Mouse (Mus musculus) hindbrain, embryonic 12.5 days (tissue): Measurements from ENCODE around the gene Sag. TPM values are rescaled to one million over a fixed set of nuclear protein-coding genes. Genes with fewer than 3 reads are reported as not detected.

ENCODE experiments used
- ATAC-seq: fragments of 200-750 bp; cut with Nextera tagmentation; 2 replicates; pipeline ENCODE4 v1.8.0; 2017; ENCODE audit warnings: moderate TSS enrichment; ENCODE audit not compliant: low FRiP score
- H3K27ac ChIP-seq: fragments of 300-500 bp; sonication (generic); 2 replicates; pipeline ENCODE4 v1.5.1; 2016; ENCODE audit warnings: mild to moderate bottlenecking
- H3K27me3 ChIP-seq: fragments of 300-500 bp; sonication (generic); 2 replicates; pipeline ENCODE4 v1.6.1; 2016; ENCODE audit warnings: mild to moderate bottlenecking
- H3K36me3 ChIP-seq: fragments of 300-500 bp; sonication (generic); 2 replicates; pipeline ENCODE4 v1.6.1; 2016; ENCODE audit warnings: mild to moderate bottlenecking
- H3K4me1 ChIP-seq: fragments of 300-500 bp; sonication (generic); 2 replicates; pipeline ENCODE4 v1.6.1; 2016
- H3K4me2 ChIP-seq: fragments of 300-500 bp; sonication (generic); replicated peaks from 2 replicates; pipeline ENCODE4 v1.6.1; 2016; ENCODE audit warnings: mild to moderate bottlenecking
- H3K4me3 ChIP-seq: fragments of 300-500 bp; sonication (generic); 2 replicates; pipeline ENCODE4 v1.5.1; 2016; ENCODE audit warnings: mild to moderate bottlenecking
- H3K9ac ChIP-seq: fragments of 300-500 bp; sonication (generic); 2 replicates; pipeline ENCODE4 v1.6.1; 2016; ENCODE audit warnings: mild to moderate bottlenecking, moderate library complexity
- H3K9me3 ChIP-seq: fragments of 300-500 bp; sonication (generic); replicated peaks from 2 replicates; pipeline ENCODE4 v1.6.1; 2016; ENCODE audit warnings: mild to moderate bottlenecking
- WGBS: fragments of 180-500 bp; shearing (Covaris S2); methylation state at CpG from one replicate; pipeline ENCODE4 v1.1.7; 2016; 5-methylcytosine and 5-hydroxymethylcytosine counted together
- polyA plus RNA-seq: library from polyadenylated mRNA; unstranded; fragments of >200 nt; fragmentation: Nextera tagmentation; extraction: Ambion mirVana; gene quantifications from 2 replicates; pipeline ENCODE4 v1.2.1, GENCODE M21; 2016

Gene Sag
- polyA plus RNA-seq, 1 experiment from 2014 or later, result 2.4 TPM

GRCm38 (mm10) chr1:87864889-87865288, 61.4 kb downstream of the Sag start:
- no peak for ATAC-seq
- Histone ChIP-seq H3K9ac (no peak overlapping the region), H3K4me3 (no peak overlapping the region), H3K27ac (no peak overlapping the region), H3K9me3 (no peaks in the 10 kb centered on the region), H3K36me3 (no peaks in the 10 kb centered on the region), H3K4me2 (no peak overlapping the region), H3K4me1 (0 out of 2 replicates have a peak, but pooled peaks cover 2% of the 10 kb centered on the region), H3K27me3 (no peaks in the 10 kb centered on the region)

- Histone ChIP-seq H3K4me3 (no peak overlapping the region), H3K27me3 (no peaks in the 10 kb centered on the region), H3K36me3 (no peaks in the 10 kb centered on the region), H3K4me1 (0 out of 2 replicates have a peak, but pooled peaks cover 2% of the 10 kb centered on the region), H3K9ac (no peak overlapping the region), H3K9me3 (no peaks in the 10 kb centered on the region), H3K27ac (no peak overlapping the region), H3K4me2 (no peak overlapping the region)
- WGBS, result 93% methylated on average over 1 of the region's 1 CpGs
- ATAC-seq, result no peak
These were observed 63.2 kb downstream of the Sag start for GRCm38 (mm10) chr1:87866672-87867071.

- Histone ChIP-seq H3K36me3 (no peaks in the 10 kb centered on the region), H3K27ac (no peak overlapping the region), H3K4me2 (no peak overlapping the region), H3K9me3 (no peaks in the 10 kb centered on the region), H3K27me3 (no peaks in the 10 kb centered on the region), H3K4me3 (no peak overlapping the region), H3K4me1 (no peaks in the 10 kb centered on the region), H3K9ac (no peak overlapping the region)
- ATAC-seq, result no peak
These were observed 68.1 kb downstream of the Sag start for GRCm38 (mm10) chr1:87871546-87871945.

- no peak for ATAC-seq
These were observed 69.6 kb downstream of the Sag start for GRCm38 (mm10) chr1:87873081-87873480.

GRCm38 (mm10) chr1:87876065-87876464, 72.6 kb downstream of the Sag start:
- Histone ChIP-seq H3K9me3 (no peaks in the 10 kb centered on the region), H3K4me3 (no peak overlapping the region), H3K36me3 (no peaks in the 10 kb centered on the region), H3K4me2 (no peak overlapping the region), H3K9ac (no peak overlapping the region), H3K4me1 (peaks cover 12% of the 10 kb centered on the region; the same call in 1 of the 2 replicates), H3K27ac (no peak overlapping the region), H3K27me3 (no peaks in the 10 kb centered on the region)
- no peak for ATAC-seq
- 92% methylated on average over 1 of the region's 1 CpGs for WGBS

More at GRCm38 (mm10) chr1:87873081-87873480, 69.6 kb downstream of the Sag start:
- no peak overlapping the region for H3K9ac ChIP-seq
- no peaks in the 10 kb centered on the region for H3K36me3 ChIP-seq
- H3K4me2 ChIP-seq, result no peak overlapping the region
- no peak overlapping the region for H3K4me3 ChIP-seq
- H3K9me3 ChIP-seq, result no peaks in the 10 kb centered on the region
- no peak overlapping the region for H3K27ac ChIP-seq
- peaks cover 5% of the 10 kb centered on the region; the same call in 1 of the 2 replicates for H3K4me1 ChIP-seq
- H3K27me3 ChIP-seq, result no peaks in the 10 kb centered on the region

GRCm38 (mm10) chr1:87877552-87878283, 74.2 kb downstream of the Sag start:
- Histone ChIP-seq H3K4me2 (no peak overlapping the region), H3K4me3 (no peak overlapping the region), H3K27me3 (no peaks in the 10 kb centered on the region), H3K4me1 (peaks cover 12% of the 10 kb centered on the region; the same call in 1 of the 2 replicates), H3K9ac (no peak overlapping the region), H3K36me3 (no peaks in the 10 kb centered on the region), H3K27ac (no peak overlapping the region), H3K9me3 (no peaks in the 10 kb centered on the region)
- ATAC-seq, result no peak
- 78% methylated on average over 9 of the region's 9 CpGs for WGBS

GRCm38 (mm10) chr1:87879034-87879433, 75.6 kb downstream of the Sag start:
- Histone ChIP-seq H3K27ac (no peak overlapping the region), H3K9me3 (no peaks in the 10 kb centered on the region), H3K4me2 (no peak overlapping the region), H3K36me3 (0 out of 2 replicates have a peak, but pooled peaks cover 6% of the 10 kb centered on the region), H3K4me1 (peaks cover 12% of the 10 kb centered on the region; the same call in 1 of the 2 replicates), H3K4me3 (no peak overlapping the region), H3K27me3 (no peaks in the 10 kb centered on the region), H3K9ac (no peak overlapping the region)
- 90% methylated on average over 3 of the region's 3 CpGs for WGBS
- ATAC-seq, result no peak

GRCm38 (mm10) chr1:87879494-87880325, 76.2 kb downstream of the Sag start:
- H3K4me2 ChIP-seq, result no peak overlapping the region
- H3K36me3 ChIP-seq, result 0 out of 2 replicates have a peak, but pooled peaks cover 9% of the 10 kb centered on the region
- peaks cover 12% of the 10 kb centered on the region; the same call in 1 of the 2 replicates for H3K4me1 ChIP-seq
- no peaks in the 10 kb centered on the region for H3K9me3 ChIP-seq
- no peak overlapping the region for H3K4me3 ChIP-seq
- ATAC-seq, result no peak
- 72% methylated on average over 3 of the region's 3 CpGs for WGBS
- H3K27ac ChIP-seq, result no peak overlapping the region; the same call in 1 of the 2 replicates
- H3K27me3 ChIP-seq, result no peaks in the 10 kb centered on the region
- no peak overlapping the region for H3K9ac ChIP-seq

GRCm38 (mm10) chr1:87880326-87880627, 76.8 kb downstream of the Sag start:
- no peak overlapping the region for H3K9ac ChIP-seq
- 90% methylated on average over 6 of the region's 6 CpGs for WGBS
- ATAC-seq, result no peak
- no peaks in the 10 kb centered on the region for H3K9me3 ChIP-seq
- no peaks in the 10 kb centered on the region for H3K27me3 ChIP-seq
- H3K4me2 ChIP-seq, result no peak overlapping the region
- H3K4me1 ChIP-seq, result peaks cover 12% of the 10 kb centered on the region; the same call in 1 of the 2 replicates
- H3K36me3 ChIP-seq, result 0 out of 2 replicates have a peak, but pooled peaks cover 9% of the 10 kb centered on the region
- H3K4me3 ChIP-seq, result no peak overlapping the region
- no peak overlapping the region; the same call in 1 of the 2 replicates for H3K27ac ChIP-seq

GRCm38 (mm10) chr1:87880856-87881255, 77.4 kb downstream of the Sag start:
- 75% methylated on average over 2 of the region's 2 CpGs for WGBS
- H3K27me3 ChIP-seq, result no peaks in the 10 kb centered on the region
- no peak overlapping the region for H3K4me3 ChIP-seq
- no peaks in the 10 kb centered on the region for H3K9me3 ChIP-seq
- peaks cover 12% of the 10 kb centered on the region; the same call in 1 of the 2 replicates for H3K4me1 ChIP-seq
- H3K9ac ChIP-seq, result no peak overlapping the region
- H3K27ac ChIP-seq, result no peak overlapping the region
- no peak overlapping the region for H3K4me2 ChIP-seq
- ATAC-seq, result no peak
- H3K36me3 ChIP-seq, result 0 out of 2 replicates have a peak, but pooled peaks cover 9% of the 10 kb centered on the region

- H3K4me1 ChIP-seq, result peaks cover 12% of the 10 kb centered on the region; the same call in 1 of the 2 replicates
- no peaks in the 10 kb centered on the region for H3K9me3 ChIP-seq
- H3K36me3 ChIP-seq, result 0 out of 2 replicates have a peak, but pooled peaks cover 9% of the 10 kb centered on the region
- no peak overlapping the region for H3K4me2 ChIP-seq
- H3K4me3 ChIP-seq, result no peak overlapping the region
- no peaks in the 10 kb centered on the region for H3K27me3 ChIP-seq
- WGBS, result 89% methylated on average over 4 of the region's 4 CpGs
- no peak overlapping the region for H3K9ac ChIP-seq
- no peak overlapping the region for H3K27ac ChIP-seq
- ATAC-seq, result no peak
These were observed 78.2 kb downstream of the Sag start for GRCm38 (mm10) chr1:87881726-87882125.

- no peak overlapping the region for H3K27ac ChIP-seq
- no peak overlapping the region for H3K4me3 ChIP-seq
- no peak overlapping the region for H3K9ac ChIP-seq
- no peak overlapping the region for H3K4me2 ChIP-seq
- no peaks in the 10 kb centered on the region for H3K27me3 ChIP-seq
- peaks cover 9% of the 10 kb centered on the region; the same call in 1 of the 2 replicates for H3K4me1 ChIP-seq
- ATAC-seq, result no peak
- H3K9me3 ChIP-seq, result no peaks in the 10 kb centered on the region
- H3K36me3 ChIP-seq, result 0 out of 2 replicates have a peak, but pooled peaks cover 9% of the 10 kb centered on the region
These were observed 79.1 kb downstream of the Sag start for GRCm38 (mm10) chr1:87882554-87882953.
